Mouse (Mus musculus) embryonic stem cell, embryonic (primary cell): Measurements from ENCODE around the gene Mybl2.

ENCODE experiments used
- CTCF ChIA-PET, 4 experiments: fragments of 300-600 bp in 2 of 4; fragments of 350-600 bp in 2 of 4; sonication (Branson Sonifier 250); formaldehyde crosslinking; loops; one replicate each; lab custom pipeline; 2022; ENCODE audit warnings: inconsistent platforms in 2 of 4; lab: Charles Lee
- POLR2A ChIA-PET, 4 experiments: fragments of 300-600 bp in 2 of 4; fragments of 350-600 bp in 2 of 4; sonication (Branson Sonifier 250); formaldehyde crosslinking; loops; one replicate each; lab custom pipeline; 2022; ENCODE audit warnings: antibody characterized with exemption in 4 of 4, inconsistent platforms in 1 of 4; lab: Charles Lee

Mybl2 gene

GRCm38 (mm10) chr2:163085047-163085446 lies 30.6 kb downstream of the Mybl2 start:
- POLR2A ChIA-PET = interaction anchor here (0.6 to 43.6 kb wide), 27 partner anchors 9 to 154 kb away, joined by 3 to 2437 read pairs (median 6); partner anchors contain the start of genes Mybl2 (in 2 of the 4), Srsf6 (in 2 of the 4) and L3mbtl1 (in 1 of the 4)

GRCm38 (mm10) chr2:163086561-163086960 lies 32.1 kb downstream of the Mybl2 start:
- CTCF ChIA-PET = interaction anchor here in 1 of 4 experiments (0.6 kb wide), 1 partner anchor 315 kb away, joined by 3 read pairs; no protein-coding TSS in a partner anchor
- POLR2A ChIA-PET = interaction anchor here (0.7 to 43.6 kb wide), 22 partner anchors 11 to 156 kb away, joined by 3 to 2437 read pairs (median 6); partner anchors contain the start of genes Mybl2 (in 2 of the 4), Srsf6 (in 2 of the 4) and L3mbtl1 (in 1 of the 4)

More at GRCm38 (mm10) chr2:163085047-163085446, 30.6 kb downstream of the Mybl2 start:
- CTCF ChIA-PET = interaction anchor here in 2 of 4 experiments (1.1 to 1.3 kb wide), 2 partner anchors 17 to 73 kb away, joined by 4 to 6 read pairs; no protein-coding TSS in a partner anchor

GRCm38 (mm10) chr2:163087728-163088127 lies 33.2 kb downstream of the Mybl2 start, which contains the start of gene Gtsf1l:
Gene Gtsf1l (minus strand): TSS chr2:163087855.
- ChIA-PET POLR2A (interaction anchor here (0.5 to 43.6 kb wide), 15 partner anchors 10 to 159 kb away, joined by 3 to 2437 read pairs (median 6); partner anchors contain the start of genes Mybl2 (in 2 of the 4) and Srsf6 (in 1 of the 4)), CTCF (no interaction called here)

GRCm38 (mm10) chr2:163089475-163090123 lies 35.1 kb downstream of the Mybl2 start:
- POLR2A ChIA-PET = interaction anchor here (0.6 to 43.6 kb wide), 70 partner anchors 9 to 1065 kb away, joined by 3 to 2437 read pairs (median 5); partner anchors contain the start of genes Srsf6 (in 3 of the 4), Mybl2 (in 2 of the 4), Fitm2 (in 1 of the 4) and Ift52 (in 1 of the 4)
- CTCF ChIA-PET = interaction anchor here (0.6 to 1.8 kb wide), 43 partner anchors 10 to 391 kb away, joined by 3 to 31 read pairs (median 4); no protein-coding TSS in a partner anchor

DNA sequence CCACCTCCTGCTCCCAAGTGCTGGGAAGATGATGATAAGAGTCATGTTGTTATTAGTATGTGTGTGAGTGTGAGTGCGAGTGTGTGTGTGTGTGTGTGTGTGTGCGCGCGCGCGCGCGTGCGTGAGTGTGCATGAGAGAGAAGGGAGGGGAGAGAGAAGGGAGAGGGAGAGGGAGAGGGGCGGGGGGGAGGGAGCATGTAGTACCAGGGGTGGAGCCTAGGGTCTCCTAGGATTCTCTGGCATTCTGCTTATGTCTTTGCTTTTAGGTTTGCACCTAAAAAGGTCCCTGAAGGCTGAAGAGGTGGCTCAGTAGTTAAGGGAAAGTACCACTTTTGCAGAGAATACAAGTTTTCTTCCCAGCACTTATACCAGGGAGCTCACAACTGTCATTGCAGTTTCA lies 40.4 kb downstream of the Mybl2 start:
- ChIA-PET POLR2A (interaction anchor here in 3 of 4 experiments (0.5 to 43.6 kb wide), 14 partner anchors 10 to 132 kb away, joined by 3 to 2437 read pairs (median 4); partner anchors contain the start of gene Mybl2 (in 1 of the 3)), CTCF (interaction anchor here in 1 of 4 experiments (0.6 kb wide), 1 partner anchor 164 kb away, joined by 3 read pairs; no protein-coding TSS in a partner anchor)

DNA sequence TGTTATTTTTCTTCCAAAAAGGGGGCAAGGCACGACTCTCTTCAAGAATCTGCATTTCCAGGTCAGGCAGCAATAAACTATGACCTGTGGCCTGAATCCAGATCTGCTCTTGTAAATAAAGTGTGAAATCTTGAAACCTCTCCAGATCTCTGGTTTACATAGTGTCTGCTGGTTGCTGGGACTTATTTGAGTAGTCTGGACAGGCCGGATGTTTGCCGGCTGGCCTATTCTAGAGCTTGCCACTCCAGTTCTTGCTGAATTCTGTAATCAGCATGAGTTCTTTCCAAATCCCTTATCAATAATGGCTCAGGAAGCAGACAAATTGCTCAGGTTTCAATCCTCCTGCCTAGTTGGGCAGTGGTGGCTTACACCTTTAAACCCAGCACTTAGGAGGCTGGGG lies 41.3 kb downstream of the Mybl2 start:
- ChIA-PET POLR2A (interaction anchor here in 3 of 4 experiments (0.6 to 43.6 kb wide), 8 partner anchors 14 to 131 kb away, joined by 3 to 2437 read pairs (median 4); partner anchors contain the start of gene Mybl2 (in 1 of the 3)), CTCF (interaction anchor here in 2 of 4 experiments (0.5 to 0.6 kb wide), 2 partner anchors 128 to 284 kb away, joined by 3 read pairs; no protein-coding TSS in a partner anchor)

DNA sequence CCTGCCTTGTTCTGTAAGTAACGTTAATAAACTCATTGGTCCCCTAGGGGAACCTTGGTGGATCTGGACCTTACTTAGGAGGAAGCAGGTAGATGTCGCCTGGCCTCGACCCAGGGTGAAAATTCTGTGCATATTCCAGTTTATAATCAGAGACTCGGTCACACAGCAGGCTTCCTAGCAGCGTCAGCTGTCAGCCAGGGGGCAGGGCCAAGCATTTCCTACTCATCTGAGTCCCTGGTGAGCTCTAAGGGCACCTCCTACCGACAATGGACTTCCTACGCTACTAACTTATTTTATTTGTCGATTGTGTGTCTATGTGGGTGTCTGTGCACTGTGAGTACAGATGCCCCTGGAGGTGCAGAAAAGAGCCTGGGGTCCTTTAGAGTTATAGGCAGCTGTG lies 45.4 kb downstream of the Mybl2 start:
- ChIA-PET POLR2A (interaction anchor here in 2 of 4 experiments (0.9 to 2.9 kb wide), 9 partner anchors 10 to 320 kb away, joined by 3 to 12 read pairs (median 4); partner anchors contain the start of gene Gtsf1l (in 1 of the 2)), CTCF (interaction anchor here in 3 of 4 experiments (0.6 to 3.4 kb wide), 10 partner anchors 10 to 447 kb away, joined by 3 to 22 read pairs (median 4); no protein-coding TSS in a partner anchor)

- ChIA-PET POLR2A (interaction anchor here in 3 of 4 experiments (0.7 to 2.9 kb wide), 11 partner anchors 11 to 319 kb away, joined by 3 to 12 read pairs (median 4); partner anchors contain the start of gene Gtsf1l (in 1 of the 3)), CTCF (interaction anchor here (0.6 to 3.4 kb wide), 17 partner anchors 10 to 430 kb away, joined by 3 to 22 read pairs (median 5); no protein-coding TSS in a partner anchor)
These were observed 46.1 kb downstream of the Mybl2 start for GRCm38 (mm10) chr2:163100551-163100950.

DNA sequence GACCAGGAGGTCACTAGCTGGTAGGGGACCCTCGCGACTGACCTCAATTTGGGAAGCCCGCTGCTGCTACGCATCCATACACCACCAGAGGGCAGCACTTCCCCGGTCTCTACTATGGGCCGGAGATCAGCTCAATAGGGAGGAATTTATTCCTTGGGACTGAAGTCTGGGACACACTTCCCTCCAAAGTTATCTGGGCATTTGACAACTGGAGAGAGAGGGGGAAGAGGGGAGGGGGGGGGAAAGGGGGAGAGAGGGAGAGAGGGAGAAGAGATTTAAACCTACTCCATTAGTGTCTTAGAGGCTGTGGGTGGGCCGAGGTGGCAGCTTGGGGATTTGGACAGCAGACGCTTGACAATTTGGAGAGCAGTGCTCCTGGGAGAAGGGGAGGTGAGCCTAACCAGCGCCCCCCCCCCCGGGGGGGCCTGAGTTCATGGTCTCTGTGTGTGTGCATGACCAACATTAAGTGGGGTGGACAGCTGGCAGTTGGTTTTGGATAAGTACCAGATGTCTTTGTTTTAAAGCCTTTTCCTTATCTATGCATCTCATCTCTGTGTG lies 47.2 kb downstream of the Mybl2 start:
- POLR2A ChIA-PET = interaction anchor here in 3 of 4 experiments (0.6 to 2.9 kb wide), 29 partner anchors 9 to 485 kb away, joined by 3 to 12 read pairs (median 5); partner anchors contain the start of gene Fitm2 (in 1 of the 3)
- CTCF ChIA-PET = interaction anchor here (0.5 to 3.4 kb wide), 94 partner anchors 8 to 1040 kb away, joined by 3 to 22 read pairs (median 4); partner anchors contain the start of genes Sgk2 (in 1 of the 4) and Tox2 (in 1 of the 4)

- CTCF ChIA-PET = interaction anchor here (0.5 to 3.4 kb wide), 71 partner anchors 8 to 326 kb away, joined by 3 to 22 read pairs (median 4); partner anchors contain the start of genes Sgk2 (in 1 of the 4) and Tox2 (in 1 of the 4)
- POLR2A ChIA-PET = interaction anchor here in 3 of 4 experiments (0.7 to 1.2 kb wide), 9 partner anchors 9 to 317 kb away, joined by 3 to 8 read pairs (median 3); no protein-coding TSS in a partner anchor
These were observed 47.7 kb downstream of the Mybl2 start for GRCm38 (mm10) chr2:163102216-163102615.

- CTCF ChIA-PET = interaction anchor here (0.6 to 3.4 kb wide), 16 partner anchors 17 to 298 kb away, joined by 3 to 22 read pairs (median 5); no protein-coding TSS in a partner anchor
- POLR2A ChIA-PET = interaction anchor here (0.5 to 1.6 kb wide), 7 partner anchors 9 to 392 kb away, joined by 3 to 8 read pairs (median 4); no protein-coding TSS in a partner anchor
These were observed 48.6 kb downstream of the Mybl2 start for GRCm38 (mm10) chr2:163102900-163103653.

- CTCF ChIA-PET = interaction anchor here in 3 of 4 experiments (0.5 to 1.5 kb wide), 8 partner anchors 32 to 239 kb away, joined by 3 to 6 read pairs (median 3); no protein-coding TSS in a partner anchor
- POLR2A ChIA-PET = interaction anchor here in 3 of 4 experiments (0.6 to 1.6 kb wide), 5 partner anchors 10 to 111 kb away, joined by 3 to 5 read pairs (median 4); no protein-coding TSS in a partner anchor
These were observed 49.7 kb downstream of the Mybl2 start for GRCm38 (mm10) chr2:163104086-163104770.

- CTCF ChIA-PET = interaction anchor here in 1 of 4 experiments (1.2 kb wide), 1 partner anchor 235 kb away, joined by 3 read pairs; no protein-coding TSS in a partner anchor
- POLR2A ChIA-PET = interaction anchor here in 1 of 4 experiments (1.4 kb wide), 2 partner anchors 19 to 224 kb away, joined by 3 read pairs; no protein-coding TSS in a partner anchor
These were observed 53.9 kb downstream of the Mybl2 start for GRCm38 (mm10) chr2:163108385-163108784.

DNA sequence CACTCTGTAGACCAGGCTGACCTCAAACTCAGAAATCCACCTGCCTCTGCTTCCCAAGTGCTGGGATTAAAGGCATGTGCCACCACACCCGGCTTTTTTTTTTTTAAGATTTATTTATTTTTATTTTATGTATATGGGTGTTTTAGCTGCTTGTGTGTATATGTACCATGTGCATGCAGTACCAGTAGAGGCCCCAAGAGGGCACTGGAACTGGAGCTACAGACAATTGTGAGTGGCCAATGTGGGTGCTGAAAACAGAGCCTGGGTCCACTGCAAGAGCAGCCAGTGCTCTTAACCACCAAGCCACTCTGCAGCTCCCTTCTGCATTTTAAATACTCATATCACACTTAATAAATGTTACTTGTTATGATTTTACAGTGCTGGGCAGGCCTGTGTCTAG lies 56.2 kb downstream of the Mybl2 start:
- POLR2A ChIA-PET = interaction anchor here in 3 of 4 experiments (0.9 to 1.5 kb wide), 3 partner anchors 9 to 180 kb away, joined by 3 to 8 read pairs (median 6); no protein-coding TSS in a partner anchor
- CTCF ChIA-PET = interaction anchor here (0.5 to 2.3 kb wide), 19 partner anchors 9 to 371 kb away, joined by 3 to 22 read pairs (median 4); no protein-coding TSS in a partner anchor

- ChIA-PET POLR2A (interaction anchor here in 3 of 4 experiments (0.9 to 1.5 kb wide), 5 partner anchors 10 to 181 kb away, joined by 3 to 8 read pairs (median 5); partner anchors contain the start of gene Ift52 (in 1 of the 3)), CTCF (interaction anchor here (0.6 to 2.3 kb wide), 17 partner anchors 10 to 370 kb away, joined by 3 to 22 read pairs (median 4); partner anchors contain the start of gene Jph2 (in 1 of the 4))
These were observed 57.1 kb downstream of the Mybl2 start for GRCm38 (mm10) chr2:163111413-163112201.
